Mouse (Mus musculus): ENCODE results near the gene Ggact. TPM values are rescaled to one million over a fixed set of nuclear protein-coding genes. Genes with fewer than 3 reads are reported as not detected.

Gene Ggact
- polyA plus RNA-seq, 1 experiment from 2014 or later = 20.5 TPM

DNA sequence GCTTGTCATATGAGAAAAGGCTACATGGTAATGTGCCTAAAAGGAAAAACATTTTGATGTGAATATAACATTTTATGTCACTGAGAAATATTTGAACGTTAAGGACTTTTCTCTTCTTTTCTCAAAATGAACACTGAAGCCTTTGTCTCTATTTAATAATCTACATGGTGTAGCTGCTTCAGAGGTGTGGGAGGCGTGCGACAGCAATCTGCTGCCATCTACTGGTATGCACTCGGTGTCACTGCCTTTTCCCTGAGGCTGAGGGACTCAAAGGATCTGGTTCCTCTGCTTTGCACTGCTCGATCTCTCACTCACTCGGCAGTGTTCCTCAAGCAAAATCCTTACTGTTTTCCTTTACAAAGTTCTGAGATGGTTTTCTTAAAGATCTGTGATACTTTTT lies 37.4 kb downstream of the Ggact start:
- H3K4me3 ChIP-seq (ENCODE audit: low read length) = no peak overlapping the region
- H3K4me1 ChIP-seq (ENCODE audit: insufficient read depth, low read length) = no peaks in the 10 kb centered on the region
- no peaks in the 10 kb centered on the region for H3K9me3 ChIP-seq (ENCODE audit: low read length)
- peak; percentile 97 for ATAC-seq (ENCODE audit: low FRiP score, low TSS enrichment)
- H3K27me3 ChIP-seq (ENCODE audit: insufficient read depth, low read length) = no peaks in the 10 kb centered on the region
- no peaks in the 10 kb centered on the region for H3K36me3 ChIP-seq (ENCODE audit: insufficient read depth, low read length)
- 2% methylated on average over 6 of the region's 6 CpGs for WGBS
- H3K4me2 ChIP-seq (replicated peaks; ENCODE audit: low read depth, low read length) = no peak overlapping the region
- no peak overlapping the region for H3K27ac ChIP-seq (ENCODE audit: low read length)
- no peak overlapping the region for H3K9ac ChIP-seq (replicated peaks; ENCODE audit: low read length)

- 63% methylated on average over 6 of the region's 6 CpGs for WGBS
- H3K27me3 ChIP-seq (ENCODE audit: insufficient read depth, low read length) = no peaks in the 10 kb centered on the region
- no peaks in the 10 kb centered on the region for H3K4me1 ChIP-seq (ENCODE audit: insufficient read depth, low read length)
- H3K9me3 ChIP-seq (ENCODE audit: low read length) = no peaks in the 10 kb centered on the region
- no peak overlapping the region for H3K4me2 ChIP-seq (replicated peaks; ENCODE audit: low read depth, low read length)
- H3K36me3 ChIP-seq (ENCODE audit: insufficient read depth, low read length) = no peaks in the 10 kb centered on the region
- no peak overlapping the region for H3K27ac ChIP-seq (ENCODE audit: low read length)
- no peak overlapping the region for H3K4me3 ChIP-seq (ENCODE audit: low read length)
- no peak for ATAC-seq (ENCODE audit: low FRiP score, low TSS enrichment)
- no peak overlapping the region for H3K9ac ChIP-seq (replicated peaks; ENCODE audit: low read length)
Observed at GRCm38 (mm10) chr14:122875636-122876035, 37.9 kb downstream of the Ggact start.

GRCm38 (mm10) chr14:122875056-122875455 lies 38.5 kb downstream of the Ggact start:
- 80% methylated on average over 8 of the region's 8 CpGs for WGBS

GRCm38 (mm10) chr14:122872612-122873011 lies 40.9 kb downstream of the Ggact start:
- WGBS = 80% methylated on average over 6 of the region's 6 CpGs
- no peak for ATAC-seq (ENCODE audit: low FRiP score, low TSS enrichment)

More at GRCm38 (mm10) chr14:122875056-122875455, 38.5 kb downstream of the Ggact start:
- Histone ChIP-seq H3K36me3 (ENCODE audit: insufficient read depth, low read length) (no peaks in the 10 kb centered on the region), H3K27ac (ENCODE audit: low read length) (no peak overlapping the region), H3K9ac (replicated peaks; ENCODE audit: low read length) (no peak overlapping the region), H3K27me3 (ENCODE audit: insufficient read depth, low read length) (no peaks in the 10 kb centered on the region), H3K4me1 (ENCODE audit: insufficient read depth, low read length) (no peaks in the 10 kb centered on the region), H3K9me3 (ENCODE audit: low read length) (no peaks in the 10 kb centered on the region), H3K4me2 (replicated peaks; ENCODE audit: low read depth, low read length) (no peak overlapping the region), H3K4me3 (ENCODE audit: low read length) (no peak overlapping the region)
- no peak for ATAC-seq (ENCODE audit: low FRiP score, low TSS enrichment)

GRCm38 (mm10) chr14:122871841-122872580 lies 41.5 kb downstream of the Ggact start:
- Histone ChIP-seq H3K4me2 (replicated peaks; ENCODE audit: low read depth, low read length) (no peak overlapping the region), H3K27ac (ENCODE audit: low read length) (no peak overlapping the region), H3K4me3 (ENCODE audit: low read length) (no peak overlapping the region), H3K36me3 (ENCODE audit: insufficient read depth, low read length) (no peaks in the 10 kb centered on the region), H3K9me3 (ENCODE audit: low read length) (no peaks in the 10 kb centered on the region), H3K9ac (replicated peaks; ENCODE audit: low read length) (no peak overlapping the region), H3K27me3 (ENCODE audit: insufficient read depth, low read length) (no peaks in the 10 kb centered on the region), H3K4me1 (ENCODE audit: insufficient read depth, low read length) (no peaks in the 10 kb centered on the region)
- 64% methylated on average over 4 of the region's 4 CpGs for WGBS
- no peak for ATAC-seq (ENCODE audit: low FRiP score, low TSS enrichment)

More at GRCm38 (mm10) chr14:122872612-122873011, 40.9 kb downstream of the Ggact start:
- H3K9me3 ChIP-seq (ENCODE audit: low read length) = no peaks in the 10 kb centered on the region
- no peaks in the 10 kb centered on the region for H3K27me3 ChIP-seq (ENCODE audit: insufficient read depth, low read length)
- H3K4me2 ChIP-seq (replicated peaks; ENCODE audit: low read depth, low read length) = no peak overlapping the region
- no peak overlapping the region for H3K4me3 ChIP-seq (ENCODE audit: low read length)
- H3K36me3 ChIP-seq (ENCODE audit: insufficient read depth, low read length) = no peaks in the 10 kb centered on the region
- H3K4me1 ChIP-seq (ENCODE audit: insufficient read depth, low read length) = no peaks in the 10 kb centered on the region
- no peak overlapping the region for H3K9ac ChIP-seq (replicated peaks; ENCODE audit: low read length)
- H3K27ac ChIP-seq (ENCODE audit: low read length) = no peak overlapping the region

DNA sequence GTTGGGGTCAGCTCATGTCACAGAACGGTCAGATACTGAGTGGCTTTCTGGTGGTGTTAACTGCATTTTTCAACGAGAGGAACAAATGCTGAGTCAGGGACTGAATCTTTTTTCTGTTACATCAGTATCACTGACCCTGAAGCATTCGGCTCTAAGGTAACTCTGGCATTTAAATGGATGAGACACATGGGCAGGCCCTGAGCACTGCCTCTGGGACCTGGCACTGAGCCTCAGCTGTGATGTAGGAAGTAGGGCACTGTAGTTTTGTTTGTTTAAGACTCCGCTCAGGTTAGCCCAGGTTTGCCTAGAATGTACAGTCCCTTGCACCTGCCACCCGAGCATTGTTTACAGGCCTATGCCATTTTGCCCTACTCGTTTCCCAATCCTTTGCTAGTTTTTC lies 43.7 kb downstream of the Ggact start:
- no peaks in the 10 kb centered on the region for H3K9me3 ChIP-seq (ENCODE audit: low read length)
- H3K27me3 ChIP-seq (ENCODE audit: insufficient read depth, low read length) = no peaks in the 10 kb centered on the region
- ATAC-seq (ENCODE audit: low FRiP score, low TSS enrichment) = no peak
- no peak overlapping the region for H3K4me2 ChIP-seq (replicated peaks; ENCODE audit: low read depth, low read length)
- 58% methylated on average over 6 of the region's 6 CpGs for WGBS
- H3K27ac ChIP-seq (ENCODE audit: low read length) = no peak overlapping the region
- no peaks in the 10 kb centered on the region for H3K36me3 ChIP-seq (ENCODE audit: insufficient read depth, low read length)
- H3K9ac ChIP-seq (replicated peaks; ENCODE audit: low read length) = no peak overlapping the region
- H3K4me3 ChIP-seq (ENCODE audit: low read length) = no peak overlapping the region
- no peaks in the 10 kb centered on the region for H3K4me1 ChIP-seq (ENCODE audit: insufficient read depth, low read length)

- 72% methylated on average over 4 of the region's 4 CpGs for WGBS
Observed at GRCm38 (mm10) chr14:122867531-122868285, 45.8 kb downstream of the Ggact start.

DNA sequence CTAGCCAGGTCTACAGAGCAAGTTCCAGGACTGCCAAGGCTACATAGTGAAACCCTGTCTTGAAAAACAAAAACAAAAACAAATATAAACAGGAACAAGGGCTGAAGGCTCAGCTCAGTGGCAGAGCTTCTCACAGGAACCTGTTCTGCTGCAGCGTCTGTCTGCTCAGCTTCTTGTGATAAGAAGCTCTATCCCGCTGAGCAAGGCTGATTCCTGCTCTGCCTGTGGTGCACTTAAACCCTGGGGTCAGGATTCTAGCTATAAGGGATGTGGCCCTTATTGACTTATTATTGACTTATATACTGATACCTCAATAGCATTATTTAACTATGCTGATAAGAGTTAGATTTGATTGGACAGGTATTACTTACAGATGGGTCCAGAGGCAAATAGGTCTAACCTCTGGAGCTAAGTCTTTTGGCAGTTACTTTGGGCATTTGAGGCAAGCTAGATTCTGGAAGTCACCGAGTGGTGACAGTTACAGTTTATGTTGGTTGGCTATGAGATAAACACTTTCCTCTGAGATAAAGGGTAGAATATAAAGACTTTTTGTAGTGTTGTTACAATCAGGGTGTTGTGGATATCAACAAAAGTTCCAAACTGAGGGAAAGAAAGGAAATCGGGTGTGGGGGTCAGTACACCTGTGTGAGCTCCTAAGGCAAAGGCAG lies 48.0 kb downstream of the Ggact start:
- H3K9me3 ChIP-seq (ENCODE audit: low read length) = no peaks in the 10 kb centered on the region
- H3K4me1 ChIP-seq (ENCODE audit: insufficient read depth, low read length) = no peaks in the 10 kb centered on the region
- H3K36me3 ChIP-seq (ENCODE audit: insufficient read depth, low read length) = no peaks in the 10 kb centered on the region
- no peak overlapping the region for H3K27ac ChIP-seq (ENCODE audit: low read length)
- no peaks in the 10 kb centered on the region for H3K27me3 ChIP-seq (ENCODE audit: insufficient read depth, low read length)
- no peak overlapping the region for H3K4me2 ChIP-seq (replicated peaks; ENCODE audit: low read depth, low read length)
- no peak overlapping the region for H3K9ac ChIP-seq (replicated peaks; ENCODE audit: low read length)
- ATAC-seq (ENCODE audit: low FRiP score, low TSS enrichment) = no peak
- no peak overlapping the region for H3K4me3 ChIP-seq (ENCODE audit: low read length)
- WGBS = 93% methylated on average over 4 of the region's 4 CpGs

More at GRCm38 (mm10) chr14:122867531-122868285, 45.8 kb downstream of the Ggact start:
- ATAC-seq (ENCODE audit: low FRiP score, low TSS enrichment) = no peak
- Histone ChIP-seq H3K4me2 (replicated peaks; ENCODE audit: low read depth, low read length) (no peak overlapping the region), H3K4me3 (ENCODE audit: low read length) (no peak overlapping the region), H3K9me3 (ENCODE audit: low read length) (no peaks in the 10 kb centered on the region), H3K27ac (ENCODE audit: low read length) (no peak overlapping the region), H3K4me1 (ENCODE audit: insufficient read depth, low read length) (no peaks in the 10 kb centered on the region), H3K36me3 (ENCODE audit: insufficient read depth, low read length) (no peaks in the 10 kb centered on the region), H3K9ac (replicated peaks; ENCODE audit: low read length) (no peak overlapping the region), H3K27me3 (ENCODE audit: insufficient read depth, low read length) (no peaks in the 10 kb centered on the region)

DNA sequence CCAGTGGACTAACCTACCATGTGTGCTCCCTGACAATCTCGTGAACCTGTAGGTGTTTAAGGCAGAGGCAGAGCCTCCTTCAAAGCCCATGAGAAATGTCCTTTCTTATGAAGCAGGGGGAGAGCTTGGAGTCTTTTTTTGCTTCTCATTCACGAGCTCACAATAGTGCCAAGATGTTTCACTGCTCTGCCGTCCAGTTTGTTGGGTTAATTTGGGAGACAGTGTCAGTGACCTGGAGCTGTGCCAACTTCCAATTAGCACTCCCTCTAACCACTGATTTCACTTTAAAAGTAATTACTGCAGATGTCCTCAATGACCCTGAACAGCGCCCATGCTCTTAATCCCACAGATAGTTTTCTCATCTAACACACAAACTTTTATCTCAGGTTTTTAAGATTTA lies 50.9 kb downstream of the Ggact start:
- no peaks in the 10 kb centered on the region for H3K27me3 ChIP-seq (ENCODE audit: insufficient read depth, low read length)
- H3K4me3 ChIP-seq (ENCODE audit: low read length) = no peak overlapping the region
- ATAC-seq (ENCODE audit: low FRiP score, low TSS enrichment) = no peak
- WGBS = 44% methylated on average over 4 of the region's 4 CpGs
- H3K9ac ChIP-seq (replicated peaks; ENCODE audit: low read length) = no peak overlapping the region
- peaks cover 4% of the 10 kb centered on the region; the same call in 1 of the 2 replicates for H3K9me3 ChIP-seq (ENCODE audit: low read length)
- H3K36me3 ChIP-seq (ENCODE audit: insufficient read depth, low read length) = no peaks in the 10 kb centered on the region
- H3K27ac ChIP-seq (ENCODE audit: low read length) = no peak overlapping the region
- no peaks in the 10 kb centered on the region for H3K4me1 ChIP-seq (ENCODE audit: insufficient read depth, low read length)
- no peak overlapping the region for H3K4me2 ChIP-seq (replicated peaks; ENCODE audit: low read depth, low read length)

All from kidney, embryonic 16.5 days (tissue).